In genomic region chr17:74315445-74316308, GRCm38 (mm10) we compare ENCODE assay signal across 8 mouse cellular contexts. TPM values are rescaled to one million over a fixed set of nuclear protein-coding genes. Genes with fewer than 3 reads are reported as not detected.
A peak's percentile ranks its signal among the peaks of the same experiment; 100 is the strongest.
DNase-seq lines count a peak whose midpoint lies in the region; ATAC-seq and TF ChIP-seq lines count a peak whose summit lies in the region.

No protein-coding gene starts in this region.

- H3K4me2 ChIP-seq in embryonic facial prominence, embryonic 13.5 days: peak overlapping the region; percentile 69
- H3K4me2 ChIP-seq in neural tube, embryonic 15.5 days: peak overlapping the region; percentile 69

- no peak for TF ChIP-seq POLR2A in liver, adult 2 months (IDR thresholded peaks at IDR 0.05; ENCODE audit: extremely low read depth, insufficient read depth, low read length)

- no peaks in the 10 kb centered on the region for H3K9me3 ChIP-seq in embryonic facial prominence, embryonic 13.5 days
- H3K9me3 ChIP-seq in limb, embryonic 10.5 days (replicated peaks): no peaks in the 10 kb centered on the region
- H3K9me3 ChIP-seq in neural tube, embryonic 15.5 days (replicated peaks): no peaks in the 10 kb centered on the region

- H3K27ac ChIP-seq in liver, adult 2 months (replicated peaks; ENCODE audit: insufficient read depth, low read depth, low read length): 0 out of 2 replicates have a peak overlapping the region, but pooled peaks have one; percentile 3
- H3K27ac ChIP-seq in embryonic facial prominence, embryonic 13.5 days: peak overlapping the region; percentile 92
- H3K27ac ChIP-seq in limb, embryonic 10.5 days: peak overlapping the region; percentile 96
- peak overlapping the region; percentile 86 for H3K27ac ChIP-seq in neural tube, embryonic 15.5 days (replicated peaks)

- H3K79me2 ChIP-seq in liver, adult 2 months (ENCODE audit: control insufficient read depth, insufficient read depth, low read length): no peaks in the 10 kb centered on the region

- peak overlapping the region; percentile 73 for H3K9ac ChIP-seq in liver, adult 2 months (ENCODE audit: low read depth, low read length)
- H3K9ac ChIP-seq in embryonic facial prominence, embryonic 13.5 days: peak overlapping the region; percentile 88
- peak overlapping the region; percentile 78 for H3K9ac ChIP-seq in neural tube, embryonic 15.5 days (replicated peaks)

- DNase-seq in liver, adult 2 months (ENCODE audit: extremely low read depth, low read depth, low spot score): peak; percentile 37
- no peak for DNase-seq in liver
- DNase-seq in limb, embryonic 10.5 days (ENCODE audit: low spot score): no peak
- no peak for DNase-seq in cerebellum, postnatal 36 days
- DNase-seq in ovary, adult 18-20 months (ENCODE audit: low spot score): no peak
- no peak for DNase-seq in layer of hippocampus, adult 9-11 months

- H3K36me3 ChIP-seq in liver, adult 2 months (ENCODE audit: control insufficient read depth, insufficient read depth, low read length): no peaks in the 10 kb centered on the region
- peaks cover 24% of the 10 kb centered on the region for H3K36me3 ChIP-seq in embryonic facial prominence, embryonic 13.5 days
- H3K36me3 ChIP-seq in limb, embryonic 10.5 days: peaks cover 37% of the 10 kb centered on the region
- 0 out of 2 replicates have a peak, but pooled peaks cover 5% of the 10 kb centered on the region for H3K36me3 ChIP-seq in neural tube, embryonic 15.5 days

- WGBS in liver, adult 2 months: under 1% methylated on average over 45 of the region's 45 CpGs
- under 1% methylated on average over 45 of the region's 45 CpGs for WGBS in embryonic facial prominence, embryonic 13.5 days
- under 1% methylated on average over 45 of the region's 45 CpGs for WGBS in limb, embryonic 10.5 days
- under 1% methylated on average over 45 of the region's 45 CpGs for WGBS in neural tube, embryonic 15.5 days

- no peak for TF ChIP-seq CTCF in liver, adult 2 months (IDR thresholded peaks at IDR 0.05; ENCODE audit: low read depth, low read length)

- no peaks in the 10 kb centered on the region for H3K27me3 ChIP-seq in liver, adult 2 months (ENCODE audit: control insufficient read depth, insufficient read depth, low read length)
- no peaks in the 10 kb centered on the region for H3K27me3 ChIP-seq in embryonic facial prominence, embryonic 13.5 days
- no peaks in the 10 kb centered on the region for H3K27me3 ChIP-seq in limb, embryonic 10.5 days (ENCODE audit: low read depth, poor library complexity, severe bottlenecking)
- no peaks in the 10 kb centered on the region for H3K27me3 ChIP-seq in neural tube, embryonic 15.5 days (replicated peaks)

- ATAC-seq in embryonic facial prominence, embryonic 13.5 days (ENCODE audit: insufficient number of reproducible peaks, insufficient read depth, low FRiP score, low TSS enrichment, low read depth): peak; percentile 85
- ATAC-seq in neural tube, embryonic 15.5 days (ENCODE audit: low FRiP score): peak; percentile 86

- H3K4me3 ChIP-seq in liver, adult 2 months (ENCODE audit: insufficient read depth, low read depth, low read length): peak overlapping the region; percentile 66
- H3K4me3 ChIP-seq in embryonic facial prominence, embryonic 13.5 days: peak overlapping the region; percentile 81
- H3K4me3 ChIP-seq in limb, embryonic 10.5 days: peak overlapping the region; percentile 94
- peak overlapping the region; percentile 66 for H3K4me3 ChIP-seq in neural tube, embryonic 15.5 days (replicated peaks)

- H3K4me1 ChIP-seq in liver, adult 2 months (ENCODE audit: control insufficient read depth, insufficient read depth, low read length): no peaks in the 10 kb centered on the region; the same call in 1 of the 2 replicates
- peaks cover 14% of the 10 kb centered on the region for H3K4me1 ChIP-seq in embryonic facial prominence, embryonic 13.5 days
- H3K4me1 ChIP-seq in limb, embryonic 10.5 days: peaks cover 15% of the 10 kb centered on the region
- H3K4me1 ChIP-seq in neural tube, embryonic 15.5 days: peaks cover 23% of the 10 kb centered on the region

RNA-seq across cellular contexts. Expression of gene Dpy30, which starts 8.1 kb away (rescaled TPM):
- 22.1 and 29.2 TPM in 2 replicates for total RNA-seq in liver, adult 2 months (2014; rRNA removed)
- polyA plus RNA-seq in liver, adult 2 months (2012; rRNA removed): 30.4 and 34.7 TPM in 2 replicates
- polyA plus RNA-seq in embryonic facial prominence, embryonic 13.5 days (2015; fragmentation: Nextera tagmentation; extraction: Ambion mirVana): 226 and 247 TPM in 2 replicates
- polyA plus RNA-seq in limb, embryonic 10.5 days (2016; fragmentation: Nextera tagmentation; extraction: Ambion mirVana): 262 and 302 TPM in 2 replicates
- polyA plus RNA-seq in neural tube, embryonic 15.5 days (2015; fragmentation: Nextera tagmentation; extraction: Ambion mirVana): 236 and 249 TPM in 2 replicates

RNA-seq across cellular contexts. Expression of gene Memo1, which starts 20.4 kb away (rescaled TPM):
- total RNA-seq in liver, adult 2 months (2014; rRNA removed): 31.8 and 36.6 TPM in 2 replicates
- polyA plus RNA-seq in liver, adult 2 months (2012; rRNA removed): 34.5 and 36.0 TPM in 2 replicates
- 80.3 and 85.8 TPM in 2 replicates for polyA plus RNA-seq in embryonic facial prominence, embryonic 13.5 days (2015; fragmentation: Nextera tagmentation; extraction: Ambion mirVana)
- 94.8 and 96.7 TPM in 2 replicates for polyA plus RNA-seq in limb, embryonic 10.5 days (2016; fragmentation: Nextera tagmentation; extraction: Ambion mirVana)
- 56.6 and 63.5 TPM in 2 replicates for polyA plus RNA-seq in neural tube, embryonic 15.5 days (2015; fragmentation: Nextera tagmentation; extraction: Ambion mirVana)

RNA-seq across cellular contexts. Expression of gene Spast, which starts 23.1 kb away (rescaled TPM):
- total RNA-seq in liver, adult 2 months (2014; rRNA removed): 15.0 and 16.8 TPM in 2 replicates
- 5.6 and 6.1 TPM in 2 replicates for polyA plus RNA-seq in liver, adult 2 months (2012; rRNA removed)
- 15.6 and 20.3 TPM in 2 replicates for polyA plus RNA-seq in embryonic facial prominence, embryonic 13.5 days (2015; fragmentation: Nextera tagmentation; extraction: Ambion mirVana)
- 17.6 and 19.4 TPM in 2 replicates for polyA plus RNA-seq in limb, embryonic 10.5 days (2016; fragmentation: Nextera tagmentation; extraction: Ambion mirVana)
- 24.1 and 31.5 TPM in 2 replicates for polyA plus RNA-seq in neural tube, embryonic 15.5 days (2015; fragmentation: Nextera tagmentation; extraction: Ambion mirVana)

Comparison
In these comparisons a context has a peak if more than half of its experiments do, and no peak if none do; other contexts are left out.
1. H3K27ac ChIP-seq: peak in every context shown above with its lines; median percentile 96 in limb, embryonic 10.5 days; 92 in embryonic facial prominence, embryonic 13.5 days; 86 in neural tube, embryonic 15.5 days; 3 in liver, adult 2 months.